Mouse (Mus musculus) layer of hippocampus, adult 6 months (tissue): ENCODE measurements around the gene Prss34. TPM values are rescaled to one million over a fixed set of nuclear protein-coding genes. Genes with fewer than 3 reads are reported as not detected.

Experiments
- long read RNA-seq, 2 experiments: library from polyadenylated mRNA; unstranded; transcript quantifications; one replicate each; pipeline ENCODE4 v2.0.0; 2019 to 2020
- polyA plus RNA-seq: library from polyadenylated mRNA; unstranded; fragments of <200 nt; fragmentation: Nextera tagmentation; gene quantifications from 2 replicates; pipeline ENCODE4 v1.2.3, GENCODE M21; 2021

Prss34 gene
- polyA plus RNA-seq, result not detected in 2 replicates
- long read RNA-seq, experiment 1, result 0 reads
- long read RNA-seq, experiment 2, result 0 reads

DNA sequence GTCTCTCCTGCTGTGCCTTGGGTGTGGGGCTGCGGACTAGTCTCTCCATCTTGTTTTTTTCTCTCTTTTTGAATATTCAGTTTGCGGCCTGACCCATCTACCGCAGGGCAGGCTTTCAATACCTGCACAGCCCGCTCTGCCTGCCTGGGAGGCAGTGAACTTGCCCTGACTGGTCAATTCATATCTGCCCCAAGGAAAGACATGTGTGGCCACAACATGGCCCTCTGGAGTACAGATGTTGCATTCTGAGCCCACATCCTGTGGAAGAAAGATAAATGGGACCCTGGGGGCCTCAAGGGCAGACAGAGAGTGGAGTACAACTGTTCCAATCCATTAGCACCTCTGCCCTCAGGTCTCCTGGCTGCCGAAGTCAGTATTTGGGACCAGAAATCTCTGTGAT lies at the start of gene Prss34:
Gene Prss34, plus strand, starts transcription at position 301 of the 400 bp plus-strand sequence.

DNA sequence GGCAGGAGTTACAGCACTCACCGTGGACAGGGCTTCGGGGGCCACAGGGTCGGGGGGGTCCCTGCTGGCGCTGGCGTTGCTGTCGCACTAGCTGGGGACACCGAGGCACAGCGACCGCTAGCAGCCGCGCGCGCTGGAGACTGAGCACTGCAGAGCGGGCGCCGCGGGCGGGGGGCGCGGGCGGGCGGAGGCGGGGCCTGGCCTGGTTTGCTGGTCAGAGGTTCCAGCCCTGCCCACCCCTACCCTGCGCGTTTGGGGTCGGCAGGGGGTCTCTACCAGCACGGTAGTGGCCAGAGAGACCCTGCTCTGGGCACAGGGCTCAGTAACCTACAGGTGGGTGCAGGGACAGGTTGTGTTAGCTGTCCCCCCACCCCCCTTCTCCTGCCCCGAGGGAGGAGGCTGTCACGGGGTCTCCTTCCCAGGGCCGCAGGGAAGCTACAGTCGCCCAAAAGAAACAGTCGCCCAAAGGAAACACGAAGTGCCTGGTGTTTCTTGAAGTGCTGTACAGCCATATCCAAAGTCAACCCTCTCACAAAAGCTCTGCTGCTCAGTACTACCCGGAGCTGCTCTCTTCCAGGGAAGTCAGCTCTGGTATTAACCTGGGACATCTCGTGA lies 41.9 kb upstream of the Prss34 start, which contains the start of gene Baiap3:
Gene Baiap3, minus strand, starts transcription at position 225 of the 615 bp plus-strand sequence.

DNA sequence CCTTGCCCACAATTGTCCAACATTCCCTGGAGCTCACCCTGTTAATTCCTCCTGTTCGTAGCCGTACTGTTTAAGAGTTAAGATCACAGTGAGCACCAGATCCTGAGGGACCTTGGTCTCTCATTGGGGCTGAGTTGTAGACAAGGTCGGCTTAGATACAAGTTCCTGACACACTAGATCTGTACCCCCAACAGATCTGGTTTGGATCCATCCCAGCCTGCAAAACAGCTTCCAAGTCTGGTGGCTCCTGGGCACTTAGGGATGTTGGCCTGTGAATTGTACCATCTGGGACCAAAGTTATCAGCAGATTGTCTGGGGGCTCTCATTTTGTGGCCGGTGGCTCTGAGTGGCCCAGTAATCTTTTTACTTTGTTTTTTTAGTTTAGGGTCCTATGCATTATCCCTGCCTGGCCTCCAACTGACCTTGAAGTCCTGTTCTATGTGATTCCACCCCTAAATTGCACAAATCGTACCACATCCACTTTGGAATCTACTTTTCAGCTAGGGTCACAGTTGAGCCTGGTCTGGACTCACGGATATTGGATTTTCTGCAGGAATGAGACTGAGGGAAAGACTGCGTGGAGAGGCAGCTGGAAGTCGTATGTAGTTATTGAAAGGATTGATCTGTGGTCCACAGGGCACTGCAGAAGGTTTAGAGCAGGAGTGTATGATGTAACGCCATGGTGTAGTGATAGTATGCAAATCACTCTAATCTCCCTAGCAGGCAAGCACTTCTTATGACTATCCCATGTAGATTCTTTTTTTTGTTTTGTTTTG lies 23.4 kb upstream of the Prss34 start, which contains the start of gene Ube2i:
Gene Ube2i, minus strand, starts transcription at position 52 of the 776 bp plus-strand sequence.

DNA sequence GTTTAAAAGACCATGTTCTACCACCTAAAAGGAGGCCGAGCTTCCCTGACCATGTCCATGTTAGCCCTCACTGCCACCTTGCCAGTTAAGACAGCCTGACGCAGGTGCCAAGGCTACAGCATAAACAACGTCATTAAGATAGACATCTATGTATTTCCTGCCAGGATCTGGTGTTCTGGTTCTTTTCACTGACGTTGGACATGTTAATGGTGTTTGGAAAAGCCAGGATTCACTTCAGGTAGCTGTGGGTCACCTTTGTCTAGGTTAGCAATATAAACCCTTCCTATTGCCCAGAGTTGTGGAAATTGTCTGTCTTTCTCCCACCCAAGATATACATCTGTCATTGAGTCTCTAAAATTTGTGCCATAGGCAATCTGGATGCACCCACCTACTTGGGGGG lies 10.2 kb downstream of the Prss34 start, which contains the start of gene Prss28:
Gene Prss28, plus strand, starts transcription at position 301 of the 400 bp plus-strand sequence.

DNA sequence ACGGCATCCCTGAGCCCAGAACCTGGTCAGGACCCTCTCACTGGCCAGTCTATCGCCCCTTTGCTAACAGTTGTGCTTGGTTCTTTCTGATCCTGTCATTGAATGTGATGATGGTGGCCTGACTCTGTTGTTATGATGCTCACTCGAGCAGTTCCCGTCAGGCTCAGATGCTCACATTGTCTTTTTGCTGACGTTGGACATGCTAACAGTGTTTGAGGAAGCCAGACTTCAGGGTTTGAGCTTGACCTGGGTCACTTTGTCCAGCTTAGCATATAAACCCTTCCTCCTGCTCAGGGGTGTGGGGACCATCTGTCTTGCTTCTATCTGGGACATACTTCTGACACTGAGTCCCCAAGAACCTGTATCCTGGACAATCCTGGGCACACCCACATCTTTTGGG lies 20.2 kb downstream of the Prss34 start, which contains the start of gene Prss29:
Gene Prss29, plus strand, starts transcription at position 301 of the 400 bp plus-strand sequence.

DNA sequence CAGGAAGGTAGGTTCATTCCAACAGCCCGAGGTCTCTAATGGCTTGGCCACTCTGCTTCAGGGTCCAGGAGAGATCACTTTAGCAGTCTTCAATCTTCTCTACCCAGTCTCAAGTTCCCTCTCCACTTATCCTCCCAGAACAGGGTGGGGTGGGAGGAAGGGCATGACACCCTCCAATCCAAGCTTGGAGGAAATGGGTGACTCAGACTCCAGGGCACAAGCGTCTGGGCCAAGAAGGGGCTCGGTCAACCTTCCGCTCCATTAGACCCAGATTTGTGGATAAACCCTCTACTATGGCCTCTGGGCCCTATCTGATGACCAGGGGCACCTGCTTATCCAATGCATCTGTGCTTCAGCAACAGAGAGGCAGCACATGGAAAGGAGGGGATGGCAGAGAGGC lies 47.3 kb downstream of the Prss34 start, which contains the start of gene Tpsab1:
Gene Tpsab1, minus strand, starts transcription at position 101 of the 400 bp plus-strand sequence.

Other genes with a start within 250 kb of the Prss34 start
- 15.0 and 15.1 TPM in 2 replicates for gene Tmem204, start 214.8 kb upstream of the Prss34 start, polyA plus RNA-seq
- gene Telo2, start 182.4 kb upstream of the Prss34 start, polyA plus RNA-seq, result 9.6 and 9.7 TPM in 2 replicates
- gene Ptx4, start 177.6 kb upstream of the Prss34 start, polyA plus RNA-seq, result 0.79 and 0.80 TPM in 2 replicates
- gene Clcn7, start 165.0 kb upstream of the Prss34 start, polyA plus RNA-seq, result 31.4 and 33.7 TPM in 2 replicates
- gene Ccdc154, start 135.9 kb upstream of the Prss34 start, polyA plus RNA-seq, result not detected in 2 replicates
- not detected in 2 replicates for gene Gm38655, start 122.9 kb upstream of the Prss34 start, polyA plus RNA-seq
- gene BC003965, start 113.8 kb upstream of the Prss34 start, polyA plus RNA-seq, result 23.3 and 25.0 TPM in 2 replicates
- gene Unkl, start 110.0 kb upstream of the Prss34 start, polyA plus RNA-seq, result 15.3 and 15.6 TPM in 2 replicates
- 90.7 and 91.3 TPM in 2 replicates for gene Gnptg, start 58.3 kb upstream of the Prss34 start, polyA plus RNA-seq
- gene Tsr3, start 58.2 kb upstream of the Prss34 start, polyA plus RNA-seq, result 58.8 and 62.6 TPM in 2 replicates
- 3.0 and 4.2 TPM in 2 replicates for gene Baiap3, start 42.0 kb upstream of the Prss34 start, polyA plus RNA-seq
- gene Ube2i, start 23.8 kb upstream of the Prss34 start, polyA plus RNA-seq, result 235 and 259 TPM in 2 replicates
- gene Prss28, start 10.3 kb downstream of the Prss34 start, polyA plus RNA-seq, result not detected in 2 replicates
- not detected in 2 replicates for gene Prss29, start 20.3 kb downstream of the Prss34 start, polyA plus RNA-seq
- not detected in 2 replicates for gene Tpsab1, start 47.2 kb downstream of the Prss34 start, polyA plus RNA-seq
- gene Tpsb2, start 67.9 kb downstream of the Prss34 start, polyA plus RNA-seq, result not detected in 2 replicates
- gene Tpsg1, start 70.9 kb downstream of the Prss34 start, polyA plus RNA-seq, result not detected in 2 replicates
- gene Cacna1h, start 135.4 kb downstream of the Prss34 start, polyA plus RNA-seq, result 16.4 and 17.4 TPM in 2 replicates
- 1.8 and 2.0 TPM in 2 replicates for gene Tekt4, start 156.2 kb downstream of the Prss34 start, polyA plus RNA-seq
- gene Sstr5, start 198.9 kb downstream of the Prss34 start, polyA plus RNA-seq, result 0.18 and 0.23 TPM in 2 replicates